Mouse (Mus musculus) v-Abl transformed pro-B cells (cell line): ENCODE measurements around the gene Map4k2.

ENCODE experiments used
- in situ Hi-C, 2 experiments: fragments of 400-800 bp; cut with MboI; formaldehyde crosslinking; loops; one replicate each; pipeline ENCODE4 v1.15.1; 2025; ENCODE audit not compliant: unreplicated experiment in 2 of 2

The Map4k2 gene

GRCm38 (mm10) chr19:6342276-6342933 lies 1.5 kb downstream of the Map4k2 start:
- in situ Hi-C loops: no loop called here

GRCm38 (mm10) chr19:6343066-6343925 lies 2.4 kb downstream of the Map4k2 start:
- in situ Hi-C loops: no loop called here

GRCm38 (mm10) chr19:6343996-6344395 lies 3.1 kb downstream of the Map4k2 start:
- in situ Hi-C loops: no loop called here

- in situ Hi-C loops: no loop called here
These were observed 5.1 kb downstream of the Map4k2 start for GRCm38 (mm10) chr19:6346023-6346422.

GRCm38 (mm10) chr19:6346661-6347060 lies 5.7 kb downstream of the Map4k2 start:
- in situ Hi-C loops: no loop called here

- in situ Hi-C loops: no loop called here
These were observed 6.7 kb downstream of the Map4k2 start for GRCm38 (mm10) chr19:6347615-6348014.

GRCm38 (mm10) chr19:6348717-6349116 lies 7.8 kb downstream of the Map4k2 start:
- in situ Hi-C loops: no loop called here

GRCm38 (mm10) chr19:6349215-6349983 lies 8.5 kb downstream of the Map4k2 start:
- in situ Hi-C loops: no loop called here

GRCm38 (mm10) chr19:6351431-6352106 lies 10.6 kb downstream of the Map4k2 start:
- in situ Hi-C loops: no loop called here

GRCm38 (mm10) chr19:6352107-6352505 lies 11.2 kb downstream of the Map4k2 start:
- in situ Hi-C loops: no loop called here

- in situ Hi-C loops: no loop called here
These were observed 13.1 kb downstream of the Map4k2 start for GRCm38 (mm10) chr19:6354030-6354429.

- in situ Hi-C loops: no loop called here
These were observed 20.4 kb downstream of the Map4k2 start for GRCm38 (mm10) chr19:6361291-6361690.

GRCm38 (mm10) chr19:6363091-6363410 lies 22.1 kb downstream of the Map4k2 start:
- in situ Hi-C loops: no loop called here

- in situ Hi-C loops: no loop called here
These were observed 22.7 kb downstream of the Map4k2 start, which contains the start of gene Sf1 for GRCm38 (mm10) chr19:6363411-6364240. Sf1 (plus strand) TSS chr19:6363690.

GRCm38 (mm10) chr19:6364317-6364725 lies 23.4 kb downstream of the Map4k2 start:
- in situ Hi-C loops: no loop called here

GRCm38 (mm10) chr19:6364842-6365241 lies 23.9 kb downstream of the Map4k2 start:
- in situ Hi-C loops: loop anchor here in 1 of 2 experiments (5.0 kb wide), 1 partner anchor 37 kb away; no protein-coding TSS in a partner anchor

GRCm38 (mm10) chr19:6370175-6370574 lies 29.2 kb downstream of the Map4k2 start:
- in situ Hi-C loops: no loop called here

- in situ Hi-C loops: no loop called here
These were observed 31.5 kb downstream of the Map4k2 start for GRCm38 (mm10) chr19:6372433-6372832.

GRCm38 (mm10) chr19:6373539-6374400 lies 32.8 kb downstream of the Map4k2 start:
- in situ Hi-C loops: no loop called here
